8 mouse cellular contexts compared by ENCODE assay signal in the genomic region with DNA sequence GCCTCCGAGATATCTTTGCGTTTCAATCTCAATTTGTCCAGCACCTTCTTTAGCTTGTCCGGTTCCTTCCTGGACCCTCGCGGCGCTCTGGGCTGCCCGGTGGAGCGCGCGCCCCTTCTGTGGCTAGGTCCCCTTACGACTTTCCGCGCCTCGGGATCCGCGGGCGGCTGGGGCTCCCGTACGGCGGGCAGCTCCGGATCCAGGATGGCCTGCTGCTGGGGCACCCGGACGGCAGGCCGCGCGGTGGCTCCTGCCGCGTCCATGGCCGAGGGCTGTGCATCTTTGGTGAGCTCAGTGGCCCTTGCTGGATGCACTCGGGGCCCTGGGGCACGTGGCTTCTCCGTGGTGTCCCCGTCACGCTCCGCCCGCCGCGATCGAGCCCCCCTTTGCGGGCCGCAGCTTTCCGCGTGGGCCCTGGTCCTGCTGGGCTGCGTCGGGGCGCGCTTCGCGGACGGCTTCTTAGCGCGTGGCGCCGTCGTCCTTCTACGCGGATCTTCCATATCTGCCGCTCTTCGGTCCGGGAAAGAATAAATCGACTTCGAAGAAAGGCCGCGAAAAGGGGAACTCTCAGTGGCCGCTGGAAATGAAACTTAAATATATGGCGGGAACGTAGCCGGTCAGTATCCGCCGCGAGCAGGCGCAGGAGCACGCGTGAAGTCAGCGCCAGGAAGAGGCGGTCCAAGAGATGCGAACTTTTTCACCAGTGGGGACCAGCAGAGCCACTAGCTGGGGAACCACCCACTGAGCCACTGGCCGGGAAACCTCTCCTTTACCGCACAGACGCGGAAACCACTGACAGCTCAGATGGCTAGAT. TPM values are rescaled to one million over a fixed set of nuclear protein-coding genes. Genes with fewer than 3 reads are reported as not detected.
DNase-seq lines count a peak whose midpoint lies in the region; ATAC-seq and TF ChIP-seq lines count a peak whose summit lies in the region.

A gene (minus strand): TSS at position 659 of the 814 bp plus-strand sequence.

- TF ChIP-seq POLR2A in bone marrow, adult 2 months (IDR thresholded peaks at IDR 0.05; ENCODE audit: borderline replicate concordance, control insufficient read depth, low read depth, low read length): no peak; the same call in 1 of the 2 replicates

- peaks cover 3% of the 10 kb centered on the region; the same call in 1 of the 2 replicates for H3K4me1 ChIP-seq in bone marrow, adult 2 months (ENCODE audit: control insufficient read depth, insufficient read depth, low read length)
- peaks cover 14% of the 10 kb centered on the region for H3K4me1 ChIP-seq in hindbrain, embryonic 13.5 days (replicated peaks)

- intact Hi-C loops in left cerebral cortex, postnatal 36 days (cut with DNase I): no loop called here

- peak within 1 kb of the TSS; percentile 76 for H3K27ac ChIP-seq in bone marrow, adult 2 months (ENCODE audit: control insufficient read depth, insufficient read depth, low read depth, low read length, poor library complexity)
- H3K27ac ChIP-seq in hindbrain, embryonic 13.5 days: no peak within 1 kb of the TSS

- under 1% methylated on average over 81 of the region's 81 CpGs for WGBS in bone marrow, adult 2 months
- under 1% methylated on average over 80 of the region's 81 CpGs for WGBS in hindbrain, embryonic 13.5 days

- ATAC-seq in hindbrain, embryonic 13.5 days (ENCODE audit: low FRiP score): peak; percentile 66; the same call in 1 of the 2 replicates
- peak; percentile 67 for ATAC-seq in megakaryocyte-erythroid progenitor cell, adult 5-6 weeks (replicated peaks; ENCODE audit: low FRiP score, low TSS enrichment, poor library complexity, severe bottlenecking)
- ATAC-seq in cerebellum, adult (ENCODE audit: insufficient number of reproducible peaks, low FRiP score, low TSS enrichment): no peak

- H3K9me3 ChIP-seq in hindbrain, embryonic 13.5 days: no peaks in the 10 kb centered on the region

- H3K9ac ChIP-seq in hindbrain, embryonic 13.5 days: peak within 1 kb of the TSS; percentile 64

- peaks cover 82% of the 10 kb centered on the region for H3K27me3 ChIP-seq in hindbrain, embryonic 13.5 days

- H3K4me3 ChIP-seq in bone marrow, adult 2 months (replicated peaks; ENCODE audit: control insufficient read depth, low read depth, low read length): peak within 1 kb of the TSS; percentile 69
- peak within 1 kb of the TSS; percentile 44 for H3K4me3 ChIP-seq in hindbrain, embryonic 13.5 days

- H3K4me2 ChIP-seq in hindbrain, embryonic 13.5 days: peak within 1 kb of the TSS; percentile 70

- DNase-seq in ES-CJ7 (ENCODE audit: low read depth, low spot score): peak; percentile 54
- peak; percentile 17 to 20 for DNase-seq in frontal cortex, postnatal 36 days (ENCODE audit: low spot score in 2 of 2)
- DNase-seq in left cerebral cortex, postnatal 36 days (ENCODE audit: low spot score in 2 of 2): peak; percentile 22 to 29
- DNase-seq in right cerebral cortex, postnatal 25 days: peak; percentile 19

- no peaks in the 10 kb centered on the region for H3K36me3 ChIP-seq in hindbrain, embryonic 13.5 days

- no peak for TF ChIP-seq CTCF in bone marrow, adult 2 months (IDR thresholded peaks at IDR 0.05; ENCODE audit: control insufficient read depth, insufficient read depth, low read length)

RNA-seq across cellular contexts. Expression of the gene that starts here (rescaled TPM):
- polyA plus RNA-seq in bone marrow, adult 2 months (2011; ENCODE audit: insufficient read depth, insufficient read length, low replicate concordance, missing spikeins): 3.1 and 4.7 TPM in 2 replicates
- polyA plus RNA-seq in hindbrain, embryonic 13.5 days (2015; fragmentation: Nextera tagmentation; extraction: Ambion mirVana): 0.71 and 0.74 TPM in 2 replicates
- under 1 TPM; 0.39 to 0.86 TPM for total RNA-seq in left cerebral cortex, postnatal 36 days (2021)
- 7.4 and 7.5 TPM in 2 replicates for total RNA-seq in megakaryocyte-erythroid progenitor cell, adult 5-6 weeks (2014; fragmentation: Nextera tagmentation)
- 6.9 and 8.9 TPM in 2 replicates for total RNA-seq in megakaryocyte-erythroid progenitor cell, adult 5-6 weeks (2017)

Comparison
In these comparisons a context has a peak if more than half of its experiments do, and no peak if none do; other contexts are left out.
1. RNA of the gene that starts here (total RNA-seq): 6.9 to 8.9 TPM in megakaryocyte-erythroid progenitor cell, adult 5-6 weeks; 0.39 to 0.86 TPM in left cerebral cortex, postnatal 36 days; every median in the first group is over 4 times any median in the second.
2. Peak in ATAC-seq, H3K4me3 ChIP-seq, H3K9ac ChIP-seq and H3K4me2 ChIP-seq in hindbrain, embryonic 13.5 days; RNA of the gene not detected or under 1 TPM.
3. Peak in DNase-seq in left cerebral cortex, postnatal 36 days; RNA of the gene not detected or under 1 TPM.
4. Peak in every context shown above with its lines, with median percentiles within 50 percentile points of each other: DNase-seq.